Mouse (Mus musculus): ENCODE measurements at regions not wholly inside any gene's neighbourhood (a gene's known extent, or its start where the extent isn't known, plus 50 kb on each side); places are given as distances from the start of the nearest gene placed in this dataset.
"Not testable (repeated sequence)": the region's sequence is repeated elsewhere in the genome, so short reads cannot be mapped to it uniquely, and the experiment has no call there.

GRCm38 (mm10) chr7:73608804-73609275 is 67.2 kb upstream of the Chd2 start:
- no peak for DNase-seq (ENCODE audit: low read depth, low spot score)

- DNase-seq (ENCODE audit: low read depth, low spot score): no peak
Measured at GRCm38 (mm10) chr7:73608070-73608803, 66.6 kb upstream of the Chd2 start.

GRCm38 (mm10) chr7:73607450-73608005 is 65.9 kb upstream of the Chd2 start:
- no peak for DNase-seq (ENCODE audit: low read depth, low spot score)

- DNase-seq (ENCODE audit: low read depth, low spot score): peak; percentile 94
Measured at GRCm38 (mm10) chr7:73606677-73607449, 65.2 kb upstream of the Chd2 start.

- DNase-seq (ENCODE audit: low read depth, low spot score): no peak
Measured at GRCm38 (mm10) chr7:73604597-73604996, 63.0 kb upstream of the Chd2 start.

- DNase-seq (ENCODE audit: low read depth, low spot score): no peak
Measured at GRCm38 (mm10) chr7:73602815-73603551, 61.4 kb upstream of the Chd2 start.

GRCm38 (mm10) chr7:73601336-73601735 is 59.7 kb upstream of the Chd2 start:
- DNase-seq (ENCODE audit: low read depth, low spot score): no peak

- DNase-seq (ENCODE audit: low read depth, low spot score): no peak
Measured at GRCm38 (mm10) chr7:73600776-73601175, 59.1 kb upstream of the Chd2 start.

- not testable (repeated sequence) for DNase-seq (ENCODE audit: low read depth, low spot score)
Measured at GRCm38 (mm10) chr7:73600003-73600385, 58.4 kb upstream of the Chd2 start.

- no peak for DNase-seq (ENCODE audit: low read depth, low spot score)
Measured at GRCm38 (mm10) chr7:73599354-73600002, 57.8 kb upstream of the Chd2 start.

GRCm38 (mm10) chr7:73597968-73598367 is 56.3 kb upstream of the Chd2 start:
- DNase-seq (ENCODE audit: low read depth, low spot score): no peak

- DNase-seq (ENCODE audit: low read depth, low spot score): no peak
Measured at GRCm38 (mm10) chr7:73596866-73597840, 55.5 kb upstream of the Chd2 start.

GRCm38 (mm10) chr7:73596415-73596814 is 54.8 kb upstream of the Chd2 start:
- DNase-seq (ENCODE audit: low read depth, low spot score): no peak

- DNase-seq (ENCODE audit: low read depth, low spot score): no peak
Measured at GRCm38 (mm10) chr7:73595860-73596259, 54.2 kb upstream of the Chd2 start.

GRCm38 (mm10) chr7:73595140-73595825 is 53.7 kb upstream of the Chd2 start:
- DNase-seq (ENCODE audit: low read depth, low spot score): peak; percentile 92

- DNase-seq (ENCODE audit: low read depth, low spot score): peak; percentile 62
Measured at GRCm38 (mm10) chr7:73594492-73595139, 53.0 kb upstream of the Chd2 start.

- DNase-seq (ENCODE audit: low read depth, low spot score): no peak
Measured at GRCm38 (mm10) chr7:73593645-73594385, 52.2 kb upstream of the Chd2 start.

- no peak for DNase-seq (ENCODE audit: low read depth, low spot score)
Measured at GRCm38 (mm10) chr7:73592857-73593256, 51.2 kb upstream of the Chd2 start.

Data from embryo, embryonic 11.5 days (tissue).